Mouse (Mus musculus) olfactory bulb, adult 2 months (tissue): Measurements from ENCODE around the gene Mllt1.

ENCODE experiments used
- CTCF ChIP-seq: fragments of 200-500 bp; IDR thresholded peaks from 2 replicates; pipeline ENCODE4 v1.5.1; 2012; ENCODE audit warnings: low read depth, mild to moderate bottlenecking, low read length, moderate library complexity; ENCODE audit not compliant: insufficient read depth
- POLR2A ChIP-seq: fragments of 200-500 bp; IDR thresholded peaks from 2 replicates; pipeline ENCODE4 v1.6.1; 2012; ENCODE audit warnings: mild to moderate bottlenecking, low read depth, low read length, moderate library complexity; ENCODE audit not compliant: insufficient read depth

DNA sequence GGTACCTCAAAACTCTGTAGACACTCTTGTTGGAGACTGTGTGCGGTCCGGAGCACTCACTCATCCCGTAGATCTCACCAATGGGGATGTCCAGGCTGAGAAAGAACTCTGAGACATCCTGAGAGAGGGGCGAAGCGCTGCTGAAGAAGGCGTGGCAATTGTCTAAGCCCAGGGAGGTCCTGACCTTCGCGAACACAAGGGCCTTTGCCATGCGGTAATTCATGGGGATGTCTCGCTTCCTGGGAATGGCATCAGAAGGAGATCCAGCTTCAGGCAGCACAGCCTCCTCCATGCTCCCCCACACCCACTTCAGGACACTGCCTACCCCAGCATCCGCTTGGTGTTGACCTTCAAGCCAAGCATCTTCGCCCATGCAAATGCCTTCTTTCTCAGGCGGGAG is 85.5 kb downstream of the Mllt1 start:
- no peak for TF ChIP-seq CTCF
- no peak for TF ChIP-seq POLR2A
